Mouse (Mus musculus) hindbrain, embryonic 10.5 days (tissue): ENCODE measurements around the gene Ttll5. TPM values are rescaled to one million over a fixed set of nuclear protein-coding genes. Genes with fewer than 3 reads are reported as not detected.
A peak's percentile ranks its signal among the peaks of the same experiment; 100 is the strongest.

ENCODE experiments used
- DNase-seq: peaks from one replicate; pipeline ENCODE4 v3.0.0-alpha.2; 2017; ENCODE audit warnings: low spot score
- H3K27ac ChIP-seq: fragments of 300-500 bp; sonication (generic); 2 replicates; pipeline ENCODE4 v1.5.1; 2016; ENCODE audit warnings: mild to moderate bottlenecking, moderate library complexity
- H3K27me3 ChIP-seq: fragments of 300-500 bp; sonication (generic); 2 replicates; pipeline ENCODE4 v1.6.1; 2016; ENCODE audit warnings: mild to moderate bottlenecking; ENCODE audit not compliant: poor library complexity, insufficient read depth, severe bottlenecking
- H3K36me3 ChIP-seq: fragments of 300-500 bp; sonication (generic); 2 replicates; pipeline ENCODE4 v1.6.1; 2016; ENCODE audit warnings: mild to moderate bottlenecking, moderate library complexity
- H3K4me1 ChIP-seq: fragments of 300-500 bp; sonication (generic); replicated peaks from 2 replicates; pipeline ENCODE4 v1.6.1; 2016; ENCODE audit warnings: mild to moderate bottlenecking
- H3K4me3 ChIP-seq: fragments of 300-500 bp; sonication (generic); 2 replicates; pipeline ENCODE4 v1.5.1; 2016; ENCODE audit warnings: mild to moderate bottlenecking, moderate library complexity
- H3K9me3 ChIP-seq: fragments of 300-500 bp; sonication (generic); 2 replicates; pipeline ENCODE4 v1.6.1; 2016; ENCODE audit warnings: mild to moderate bottlenecking, moderate library complexity
- WGBS: fragments of 180-500 bp; shearing (Covaris S2); methylation state at CpG from one replicate; pipeline ENCODE4 v1.1.7; 2016; 5-methylcytosine and 5-hydroxymethylcytosine counted together
- polyA plus RNA-seq: library from polyadenylated mRNA; unstranded; fragments of >200 nt; fragmentation: Nextera tagmentation; extraction: Ambion mirVana; gene quantifications from 2 replicates; pipeline ENCODE4 v1.2.1, GENCODE M21; 2016

The Ttll5 gene
- polyA plus RNA-seq, 1 experiment from 2014 or later, result 18.3 TPM

DNA sequence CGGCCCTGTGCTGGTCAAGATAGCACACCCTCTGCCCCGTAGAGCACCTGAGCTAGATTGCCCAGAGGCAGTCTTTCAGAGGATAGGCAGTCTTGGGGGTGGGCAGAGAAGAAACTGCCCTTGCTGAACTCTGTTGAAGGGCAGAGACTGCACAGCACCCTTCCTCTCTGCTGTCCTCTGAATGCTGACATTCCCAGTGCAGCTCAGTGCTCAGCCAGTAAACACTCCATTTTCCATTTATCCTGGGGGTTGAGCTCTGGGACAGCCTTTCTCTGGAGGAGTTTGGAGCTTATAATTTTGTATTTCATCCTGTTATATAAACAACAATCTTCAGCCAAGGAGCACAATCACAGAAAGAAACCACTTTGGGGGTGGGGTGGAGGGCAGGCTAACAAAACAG is 138.7 kb downstream of the Ttll5 start:
- peaks cover 1% of the 10 kb centered on the region; the same call in 1 of the 2 replicates for H3K4me1 ChIP-seq
- DNase-seq, result no peak
- 92% methylated on average over 2 of the region's 2 CpGs for WGBS
- H3K27me3 ChIP-seq, result no peaks in the 10 kb centered on the region
- no peak overlapping the region for H3K27ac ChIP-seq
- H3K4me3 ChIP-seq, result no peak overlapping the region
- no peaks in the 10 kb centered on the region for H3K9me3 ChIP-seq
- H3K36me3 ChIP-seq, result peaks cover 6% of the 10 kb centered on the region; the same call in 1 of the 2 replicates

DNA sequence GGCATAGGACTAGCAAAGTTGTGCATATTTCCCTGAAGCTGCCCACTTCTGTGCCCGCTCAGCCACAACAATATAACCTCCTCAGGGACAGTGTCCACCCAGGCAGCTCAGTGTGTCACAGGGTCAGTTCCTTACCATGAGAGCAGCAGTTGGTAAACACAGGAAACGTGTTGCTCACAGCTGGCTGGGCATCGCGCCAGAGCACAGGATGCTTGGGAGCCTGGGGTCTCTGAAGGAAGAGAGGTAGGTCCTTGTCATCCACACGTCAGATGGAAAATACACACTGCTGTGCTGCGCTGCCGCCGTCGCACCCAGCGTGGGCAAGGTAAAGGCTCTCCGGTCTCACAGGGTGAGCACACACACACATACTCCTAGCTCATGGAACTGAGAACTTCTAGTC is 139.2 kb downstream of the Ttll5 start:
- no peaks in the 10 kb centered on the region for H3K27me3 ChIP-seq
- DNase-seq, result no peak
- no peaks in the 10 kb centered on the region for H3K9me3 ChIP-seq
- H3K36me3 ChIP-seq, result peaks cover 4% of the 10 kb centered on the region; the same call in 1 of the 2 replicates
- H3K27ac ChIP-seq, result no peak overlapping the region
- no peak overlapping the region for H3K4me3 ChIP-seq
- whole genome bisulfite sequencing, result 89% methylated on average over 11 of the region's 11 CpGs
- no peaks in the 10 kb centered on the region; the same call in 1 of the 2 replicates for H3K4me1 ChIP-seq

DNA sequence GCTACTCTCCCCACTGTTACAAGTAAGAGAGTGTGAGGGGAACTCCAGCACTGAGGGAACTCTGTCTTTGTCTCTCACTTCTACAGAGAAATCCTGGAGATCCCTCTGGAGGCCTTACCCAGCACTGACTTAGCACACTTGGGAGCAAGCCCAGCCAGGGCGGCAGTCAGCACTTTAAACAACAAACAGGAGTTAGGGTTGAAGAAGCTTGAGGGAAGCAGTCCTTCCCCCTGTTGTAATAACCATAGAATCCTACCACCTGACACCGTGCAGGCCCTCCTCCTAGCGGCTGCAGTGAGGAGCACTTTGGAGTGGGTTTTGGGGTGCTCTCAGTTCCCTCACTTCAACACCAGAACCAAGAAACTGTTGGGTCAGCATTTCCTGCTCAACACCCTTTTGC is 140.0 kb downstream of the Ttll5 start:
- no peak overlapping the region for H3K4me3 ChIP-seq
- H3K4me1 ChIP-seq, result no peaks in the 10 kb centered on the region; the same call in 1 of the 2 replicates
- H3K36me3 ChIP-seq, result peaks cover 4% of the 10 kb centered on the region; the same call in 1 of the 2 replicates
- no peaks in the 10 kb centered on the region for H3K9me3 ChIP-seq
- no peak for DNase-seq
- 86% methylated on average over 3 of the region's 3 CpGs for WGBS
- no peak overlapping the region for H3K27ac ChIP-seq
- H3K27me3 ChIP-seq, result no peaks in the 10 kb centered on the region

DNA sequence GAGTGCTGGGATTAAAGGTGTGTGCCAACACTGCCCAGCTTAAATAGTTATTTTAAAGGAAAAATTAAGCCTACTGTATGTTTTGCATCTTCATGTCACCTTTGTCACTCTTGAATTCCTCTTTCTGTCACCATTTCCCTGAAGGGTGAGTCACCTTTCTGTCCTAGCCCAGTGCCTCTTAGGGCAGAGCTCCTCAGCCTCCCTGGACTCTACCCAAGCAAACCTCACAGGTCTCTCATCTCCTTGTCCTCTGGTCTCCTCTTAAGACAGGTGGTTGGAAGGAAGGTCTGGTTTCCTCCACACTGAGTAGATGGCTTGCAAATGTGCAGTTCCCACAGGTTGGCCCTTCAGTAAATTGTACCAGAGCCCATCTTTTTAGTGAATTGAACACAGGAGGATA is 143.4 kb downstream of the Ttll5 start:
- DNase-seq, result no peak
- Histone ChIP-seq H3K4me1 (no peaks in the 10 kb centered on the region; the same call in 1 of the 2 replicates), H3K27ac (no peak overlapping the region), H3K9me3 (no peaks in the 10 kb centered on the region), H3K27me3 (no peaks in the 10 kb centered on the region), H3K4me3 (no peak overlapping the region), H3K36me3 (peaks cover 4% of the 10 kb centered on the region; the same call in 1 of the 2 replicates)

DNA sequence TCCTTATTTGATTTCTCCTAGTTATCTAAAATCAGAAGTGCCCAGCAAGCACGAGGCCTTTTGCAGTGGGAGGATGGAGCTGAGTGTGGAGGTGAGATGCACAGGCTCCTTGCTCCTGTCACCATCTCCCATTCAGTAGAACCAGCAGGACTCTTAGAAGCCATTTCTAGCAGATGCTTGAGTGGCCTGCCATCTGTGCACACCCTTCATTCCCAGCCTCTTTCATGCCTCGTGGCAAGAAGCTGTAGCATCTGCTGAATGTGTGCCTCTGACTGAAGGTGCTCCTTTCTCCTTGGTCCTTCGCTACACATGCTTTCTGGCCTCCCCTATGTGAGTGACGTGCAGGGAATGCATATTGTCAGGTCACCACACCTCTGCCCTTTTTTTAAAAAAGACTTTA is 143.9 kb downstream of the Ttll5 start:
- H3K4me1 ChIP-seq, result no peaks in the 10 kb centered on the region; the same call in 1 of the 2 replicates

DNA sequence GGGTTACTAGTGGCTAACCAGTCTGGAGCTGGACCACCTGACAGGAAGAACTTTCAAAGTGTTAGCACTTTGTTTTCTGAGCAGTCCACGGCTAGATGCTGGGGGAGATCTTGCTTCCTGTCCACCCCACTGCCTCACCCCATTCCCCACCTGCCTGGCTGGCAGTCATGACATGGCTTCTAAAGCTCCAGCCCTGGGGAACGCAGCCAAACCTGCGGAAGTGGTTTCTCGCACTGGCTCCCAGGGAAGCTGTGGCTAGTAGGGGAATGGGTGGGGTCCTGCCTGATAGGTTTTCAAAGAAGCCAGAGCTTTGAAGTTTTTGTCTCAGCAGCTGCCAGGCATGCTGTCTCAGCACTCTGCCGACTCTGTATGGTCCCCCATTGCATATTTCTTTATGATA is 145.1 kb downstream of the Ttll5 start:
- Histone ChIP-seq H3K9me3 (no peaks in the 10 kb centered on the region), H3K4me1 (no peaks in the 10 kb centered on the region; the same call in 1 of the 2 replicates), H3K4me3 (no peak overlapping the region), H3K27me3 (no peaks in the 10 kb centered on the region), H3K27ac (no peak overlapping the region; the same call in 1 of the 2 replicates), H3K36me3 (no peaks in the 10 kb centered on the region)
- WGBS, result 68% methylated on average over 5 of the region's 5 CpGs
- DNase-seq, result no peak

More for the DNA sequence above, 143.9 kb downstream of the Ttll5 start:
- 82% methylated on average over 4 of the region's 4 CpGs for WGBS
- Histone ChIP-seq H3K4me3 (no peak overlapping the region), H3K9me3 (no peaks in the 10 kb centered on the region), H3K36me3 (peaks cover 4% of the 10 kb centered on the region; the same call in 1 of the 2 replicates), H3K27ac (0 out of 2 replicates have a peak overlapping the region, but pooled peaks have one; percentile 2), H3K27me3 (no peaks in the 10 kb centered on the region)
- DNase-seq, result no peak

DNA sequence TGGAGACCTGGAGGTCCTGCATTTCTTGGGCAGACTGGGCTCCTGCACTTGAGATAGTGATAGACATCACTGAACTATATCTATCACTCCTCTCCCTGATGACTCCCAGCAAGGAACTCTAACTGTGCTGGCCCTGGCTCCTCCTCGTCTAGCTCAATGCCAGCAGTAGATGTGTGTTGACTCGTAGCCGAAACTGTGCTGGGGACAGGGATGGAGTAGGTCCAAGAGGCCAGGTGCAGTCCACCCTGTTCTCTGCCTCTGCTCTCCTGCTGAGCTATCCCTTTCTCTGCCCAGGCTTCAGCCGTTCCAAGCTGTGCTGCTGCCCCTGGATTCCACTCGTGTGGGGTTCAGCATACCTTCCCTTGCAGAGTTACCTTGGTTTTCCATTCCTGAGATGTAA is 145.7 kb downstream of the Ttll5 start:
- DNase-seq, result no peak
- H3K36me3 ChIP-seq, result no peaks in the 10 kb centered on the region
- 73% methylated on average over 5 of the region's 5 CpGs for WGBS

DNA sequence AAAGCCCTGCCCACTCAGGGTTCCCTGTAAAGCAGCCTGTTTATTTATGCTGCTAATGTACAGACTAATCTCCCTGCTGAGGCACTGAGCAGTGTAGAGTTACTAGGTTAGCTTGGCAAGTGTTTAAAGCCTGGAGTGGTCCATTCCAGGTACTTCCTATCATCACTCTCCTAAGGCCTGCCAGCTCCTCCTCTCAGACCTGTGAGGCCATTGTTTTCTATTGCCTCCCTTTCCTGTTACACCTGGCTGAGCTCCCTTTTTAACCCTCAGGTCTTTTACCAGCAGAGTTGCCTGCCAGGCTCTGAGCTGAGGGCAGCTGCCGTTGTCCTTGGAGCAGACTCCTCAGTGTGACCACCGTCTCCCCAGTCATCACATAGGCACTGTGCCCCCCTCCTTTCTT is 146.3 kb downstream of the Ttll5 start:
- Histone ChIP-seq H3K36me3 (no peaks in the 10 kb centered on the region), H3K9me3 (no peaks in the 10 kb centered on the region), H3K27ac (no peak overlapping the region), H3K27me3 (no peaks in the 10 kb centered on the region), H3K4me1 (no peaks in the 10 kb centered on the region; the same call in 1 of the 2 replicates), H3K4me3 (no peak overlapping the region)
- DNase-seq, result no peak
- WGBS, result 85% methylated on average over 2 of the region's 2 CpGs

More for the DNA sequence above, 145.7 kb downstream of the Ttll5 start:
- H3K9me3 ChIP-seq, result no peaks in the 10 kb centered on the region
- H3K4me1 ChIP-seq, result no peaks in the 10 kb centered on the region; the same call in 1 of the 2 replicates
- H3K27ac ChIP-seq, result no peak overlapping the region
- no peaks in the 10 kb centered on the region for H3K27me3 ChIP-seq
- no peak overlapping the region for H3K4me3 ChIP-seq

DNA sequence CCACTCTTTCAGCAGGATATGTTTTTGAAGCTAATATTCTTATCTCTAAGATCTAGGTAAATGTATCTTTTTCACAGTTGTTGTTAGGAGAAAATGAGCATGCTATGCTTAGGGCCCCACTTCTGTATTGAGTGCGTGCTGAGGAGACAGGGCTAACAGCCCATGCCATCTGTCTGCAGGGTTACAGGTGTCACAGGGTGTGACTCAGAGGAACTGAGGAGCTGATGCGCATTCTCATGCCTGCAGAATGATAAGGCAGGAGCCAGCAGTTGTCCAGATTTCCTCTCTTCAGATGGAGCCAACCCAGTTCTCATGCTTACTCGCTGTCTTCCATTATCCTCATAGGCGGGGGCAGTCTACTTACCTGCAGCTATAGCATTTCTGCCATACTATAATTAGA is 147.2 kb downstream of the Ttll5 start:
- H3K9me3 ChIP-seq, result no peaks in the 10 kb centered on the region
- no peak for DNase-seq
- H3K27me3 ChIP-seq, result no peaks in the 10 kb centered on the region
- no peaks in the 10 kb centered on the region; the same call in 1 of the 2 replicates for H3K4me1 ChIP-seq
- 95% methylated on average over 4 of the region's 4 CpGs for WGBS
- no peak overlapping the region for H3K27ac ChIP-seq
- no peaks in the 10 kb centered on the region for H3K36me3 ChIP-seq
- H3K4me3 ChIP-seq, result no peak overlapping the region

DNA sequence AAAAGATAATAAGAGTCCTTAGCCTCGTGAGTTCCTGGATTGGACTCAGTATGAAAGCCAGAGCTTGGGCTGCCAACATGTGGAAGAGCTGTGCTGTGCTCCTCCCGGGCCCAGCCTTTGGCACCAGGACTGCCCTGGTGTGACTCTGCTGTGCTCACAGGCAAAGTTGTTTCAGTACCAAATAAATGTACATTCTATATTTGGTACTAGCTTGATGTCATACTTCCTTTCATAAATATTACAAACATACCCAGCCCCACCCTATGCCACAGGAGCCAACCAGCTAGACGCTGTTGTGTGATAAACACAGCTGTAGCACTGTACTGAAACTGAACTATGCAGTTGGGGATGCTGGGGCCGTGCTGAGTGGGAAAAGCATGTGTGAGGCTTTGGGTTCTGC is 149.1 kb downstream of the Ttll5 start:
- 84% methylated on average over 4 of the region's 4 CpGs for WGBS
- H3K36me3 ChIP-seq, result no peaks in the 10 kb centered on the region; the same call in 1 of the 2 replicates
- no peak overlapping the region for H3K4me3 ChIP-seq
- no peak for DNase-seq
- no peaks in the 10 kb centered on the region for H3K27me3 ChIP-seq
- no peaks in the 10 kb centered on the region; the same call in 1 of the 2 replicates for H3K4me1 ChIP-seq
- no peak overlapping the region for H3K27ac ChIP-seq
- no peaks in the 10 kb centered on the region for H3K9me3 ChIP-seq

DNA sequence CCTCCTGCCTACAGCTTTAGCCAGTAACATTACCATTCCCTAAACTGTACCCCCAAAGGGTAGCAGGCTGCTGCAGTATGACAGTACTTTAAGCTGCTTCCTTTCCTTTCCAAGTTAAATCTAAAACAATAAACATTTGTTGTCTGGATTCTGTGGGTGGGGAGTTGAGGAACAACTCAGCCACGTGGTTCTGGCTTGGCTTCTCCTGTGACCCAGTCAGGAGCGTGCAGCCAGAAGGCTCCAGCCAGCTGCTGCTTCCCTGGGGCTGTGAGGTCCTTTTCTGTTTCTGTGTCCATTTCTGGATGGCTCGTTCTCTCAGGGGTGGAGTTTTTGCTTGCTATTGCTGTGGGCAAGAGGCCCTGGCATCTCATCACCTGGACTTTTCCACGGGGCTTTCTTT is 149.6 kb downstream of the Ttll5 start:
- WGBS, result 69% methylated on average over 4 of the region's 4 CpGs

DNA sequence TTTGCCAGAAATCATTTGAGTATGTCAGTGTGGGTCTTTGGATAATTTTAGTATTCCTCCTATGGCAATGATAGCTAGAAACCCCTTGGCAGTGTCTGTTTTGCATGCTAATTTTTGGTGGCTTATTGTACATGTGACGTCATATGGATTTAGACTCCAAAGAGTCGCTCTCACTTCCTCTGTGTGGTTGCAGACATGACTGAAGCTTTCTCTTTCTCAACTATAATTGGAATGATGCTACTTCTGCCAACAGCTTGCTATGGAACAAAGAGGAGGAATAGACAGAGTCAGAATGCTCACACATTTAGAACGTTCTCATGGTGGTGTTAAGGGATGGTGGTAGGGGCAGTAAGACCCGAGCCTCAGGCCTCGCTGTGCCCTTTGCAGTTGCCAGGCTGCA is 155.5 kb downstream of the Ttll5 start:
- no peak for DNase-seq
- 89% methylated on average over 5 of the region's 5 CpGs for WGBS
- Histone ChIP-seq H3K4me1 (no peaks in the 10 kb centered on the region), H3K27me3 (no peaks in the 10 kb centered on the region), H3K4me3 (no peak overlapping the region), H3K27ac (no peak overlapping the region), H3K9me3 (no peaks in the 10 kb centered on the region), H3K36me3 (peaks cover 5% of the 10 kb centered on the region)

More for the DNA sequence above, 149.6 kb downstream of the Ttll5 start:
- Histone ChIP-seq H3K4me3 (no peak overlapping the region), H3K36me3 (peaks cover 1% of the 10 kb centered on the region; the same call in 1 of the 2 replicates), H3K27me3 (no peaks in the 10 kb centered on the region), H3K27ac (no peak overlapping the region), H3K4me1 (no peaks in the 10 kb centered on the region), H3K9me3 (no peaks in the 10 kb centered on the region)
- DNase-seq, result no peak

DNA sequence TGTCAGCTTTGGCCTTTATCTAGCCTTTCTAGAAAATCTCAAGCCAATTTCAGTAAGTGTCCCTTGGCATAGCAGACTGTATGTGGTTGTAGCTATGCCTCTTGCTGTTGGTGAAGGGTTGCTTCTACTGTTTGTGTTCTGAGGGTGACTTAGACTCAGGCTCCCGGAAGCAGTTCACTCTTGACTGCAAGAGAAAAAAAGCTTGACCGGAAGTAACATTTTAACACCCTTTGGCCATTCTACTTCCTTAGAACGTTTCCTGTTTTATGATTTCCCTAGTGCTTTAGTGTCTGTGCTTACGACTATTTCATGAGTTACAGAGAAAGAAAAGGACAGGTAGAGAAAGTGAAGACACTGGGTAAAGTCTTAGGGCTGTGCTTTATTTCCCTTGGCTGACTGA is 161.1 kb downstream of the Ttll5 start:
- DNase-seq, result no peak
- H3K27me3 ChIP-seq, result no peaks in the 10 kb centered on the region
- H3K36me3 ChIP-seq, result no peaks in the 10 kb centered on the region
- 83% methylated on average over 4 of the region's 4 CpGs for WGBS
- no peak overlapping the region for H3K4me3 ChIP-seq
- no peaks in the 10 kb centered on the region for H3K9me3 ChIP-seq
- H3K27ac ChIP-seq, result no peak overlapping the region
- H3K4me1 ChIP-seq, result 0 out of 2 replicates have a peak, but pooled peaks cover 3% of the 10 kb centered on the region

DNA sequence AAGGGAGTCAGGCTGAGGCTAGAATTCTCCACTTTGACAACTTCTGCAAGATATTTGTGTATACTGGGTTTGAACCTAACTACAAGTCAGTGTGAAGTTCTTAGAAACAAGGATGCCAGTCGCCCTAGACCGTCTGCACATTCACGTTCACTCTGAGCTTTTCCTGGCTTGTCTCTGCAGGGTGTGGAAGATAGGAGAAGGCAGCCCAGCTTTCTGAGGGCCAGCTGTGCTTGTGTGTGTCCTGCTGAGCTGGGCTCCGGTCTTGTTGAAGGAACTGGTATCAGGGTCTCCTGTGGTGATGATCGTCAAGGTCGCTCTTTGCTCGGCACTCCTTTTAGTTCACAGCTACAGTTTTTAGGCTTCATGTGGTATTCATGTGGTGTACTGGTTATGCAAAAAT is 161.6 kb downstream of the Ttll5 start:
- no peak for DNase-seq
- H3K36me3 ChIP-seq, result no peaks in the 10 kb centered on the region
- 75% methylated on average over 7 of the region's 7 CpGs for WGBS
- no peaks in the 10 kb centered on the region for H3K27me3 ChIP-seq
- 0 out of 2 replicates have a peak, but pooled peaks cover 3% of the 10 kb centered on the region for H3K4me1 ChIP-seq
- no peaks in the 10 kb centered on the region for H3K9me3 ChIP-seq
- H3K27ac ChIP-seq, result no peak overlapping the region
- H3K4me3 ChIP-seq, result no peak overlapping the region
